Mouse (Mus musculus) MEL-GATA-1-ER (cell line): Measurements from ENCODE around the gene Mkln1.

Source experiments
- DNase-seq: peaks from one replicate; pipeline ENCODE4 v3.0.0-alpha.2; 2012; ENCODE audit warnings: low read depth; ENCODE audit errors: extremely low read depth

The Mkln1 gene

DNA sequence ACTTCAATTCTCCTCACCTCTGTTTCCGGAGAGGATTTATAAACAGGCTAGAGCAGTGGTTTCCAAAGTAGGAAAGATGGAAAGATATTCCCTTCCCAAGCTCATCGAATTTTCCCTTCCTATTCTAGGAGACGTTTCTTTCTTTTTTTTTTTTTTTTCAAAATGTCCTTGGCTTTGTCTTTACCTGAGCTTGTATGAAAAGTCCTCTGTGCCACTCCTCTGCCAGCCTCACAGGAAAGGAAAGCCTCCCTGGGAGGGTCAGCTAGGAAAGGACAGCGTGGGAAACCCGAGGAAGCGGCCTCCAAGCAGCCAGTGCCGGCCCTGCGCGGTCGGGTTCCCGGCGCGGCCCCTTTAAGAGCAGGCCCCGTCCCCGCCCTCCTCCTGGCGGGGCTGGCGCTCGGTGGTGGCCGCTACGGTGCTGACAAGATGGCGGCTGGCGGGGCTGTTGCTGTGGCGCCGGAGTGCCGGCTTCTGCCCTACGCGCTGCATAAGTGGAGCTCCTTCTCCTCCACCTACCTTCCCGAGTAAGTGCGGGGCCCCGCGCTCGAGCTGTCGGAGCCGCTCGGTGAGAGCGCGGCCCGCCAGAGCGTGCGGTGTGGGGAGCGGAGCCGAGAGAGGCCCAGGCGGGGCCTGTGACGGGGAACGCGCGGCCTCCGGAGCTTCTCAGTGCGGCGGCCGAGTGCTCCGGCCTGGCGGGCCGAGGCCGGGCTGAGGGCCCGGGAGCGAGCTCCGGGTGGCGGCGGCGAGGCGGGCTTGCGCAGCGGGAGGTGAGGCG lies at the start of gene Mkln1:
Mkln1 (plus strand) TSS at position 305 of the 775 bp plus-strand sequence.
- DNase-seq = no peak

DNA sequence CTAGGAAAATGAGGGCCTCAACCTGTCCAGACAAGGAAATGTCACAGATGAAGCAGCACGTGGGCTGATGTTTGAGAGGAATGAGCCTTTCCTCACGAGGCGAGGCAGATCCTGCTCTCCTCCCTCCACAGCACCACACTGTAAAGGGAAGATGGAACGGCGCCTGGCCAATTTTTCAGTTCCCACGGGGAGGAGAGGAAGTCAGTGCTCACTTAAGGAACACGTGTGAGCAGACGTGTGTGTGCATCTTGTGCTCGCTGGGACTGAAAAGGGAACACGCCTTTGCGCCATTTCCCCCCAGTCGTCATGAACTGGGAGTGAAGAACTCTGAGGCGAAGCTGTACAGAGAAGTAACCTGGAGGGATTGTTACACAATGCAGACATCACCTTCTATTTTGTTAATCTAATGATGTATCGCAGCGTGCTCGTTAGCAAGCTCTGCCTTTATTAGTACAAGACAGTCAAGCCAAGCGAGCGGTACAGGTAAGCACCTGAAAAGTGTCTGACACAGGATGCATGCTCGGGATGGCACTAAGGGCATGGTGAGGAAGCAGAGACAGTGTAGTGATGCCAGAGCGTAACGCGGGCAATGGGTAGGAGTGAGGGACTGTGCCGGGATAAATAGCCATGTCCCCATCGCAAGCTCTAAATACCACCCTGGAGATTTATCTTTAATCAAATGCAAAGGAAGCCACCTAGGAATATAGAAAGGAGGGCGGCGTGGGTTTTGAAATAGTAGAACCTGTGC lies 41.9 kb upstream of the Mkln1 start:
- no peak for DNase-seq

DNA sequence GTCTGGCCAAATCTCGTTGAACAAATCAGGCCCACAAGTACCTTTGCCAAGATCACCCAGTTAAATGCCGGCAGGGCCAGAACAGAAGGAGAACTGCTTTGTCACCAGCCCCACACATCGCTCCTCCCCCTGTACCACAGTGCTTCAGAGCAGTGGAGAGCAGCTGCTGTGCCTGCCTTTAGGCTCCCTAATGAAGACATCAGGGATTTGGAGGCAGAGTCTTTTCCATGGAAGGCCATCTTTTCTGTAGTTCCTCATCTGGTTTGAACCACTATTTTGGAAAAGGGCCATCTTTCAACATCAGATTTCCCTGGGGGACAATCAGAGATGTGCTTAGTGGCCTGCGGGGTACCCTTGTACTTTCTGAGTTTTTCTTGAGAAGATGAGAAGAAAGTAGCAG lies 41.2 kb upstream of the Mkln1 start:
- DNase-seq = no peak

DNA sequence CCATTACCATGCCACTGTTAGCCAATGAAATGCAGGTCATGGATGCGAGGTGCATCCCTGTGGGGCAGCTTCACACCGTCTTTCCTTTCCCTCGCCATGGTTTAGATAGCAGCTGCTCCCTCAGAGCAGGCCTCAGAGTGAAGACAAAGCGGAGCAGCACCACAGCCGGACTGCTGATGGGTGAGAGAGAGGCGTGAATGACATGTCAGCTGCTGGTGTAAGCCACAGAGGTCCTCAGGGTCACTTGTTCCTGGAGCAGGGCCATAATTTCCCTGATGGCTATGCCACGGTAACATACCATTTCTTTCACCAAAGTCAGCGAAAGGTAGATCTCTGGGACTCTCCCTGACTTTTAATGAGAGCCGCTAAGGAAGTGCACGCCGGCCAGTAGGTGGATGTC lies 35.9 kb upstream of the Mkln1 start:
- no peak for DNase-seq

DNA sequence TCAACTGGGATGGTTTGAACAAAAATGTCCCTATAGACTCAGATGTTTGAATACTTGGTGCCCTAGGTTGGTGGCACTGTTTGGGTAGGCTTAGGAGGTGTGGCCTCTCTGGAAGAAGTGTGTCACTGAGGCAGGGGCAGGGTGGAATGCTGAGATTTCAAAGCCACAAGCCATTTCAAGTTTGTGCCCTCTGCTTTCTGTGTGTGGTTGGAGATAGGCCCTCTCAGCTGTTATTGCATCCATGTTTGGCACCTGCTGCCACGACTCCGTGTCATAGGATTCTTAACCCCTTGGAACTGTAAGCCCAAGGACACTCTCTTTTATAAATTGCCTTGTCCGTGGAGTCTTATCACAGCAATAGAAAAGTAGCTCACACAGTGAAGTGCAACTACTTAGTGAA lies 34.1 kb upstream of the Mkln1 start:
- DNase-seq = no peak

DNA sequence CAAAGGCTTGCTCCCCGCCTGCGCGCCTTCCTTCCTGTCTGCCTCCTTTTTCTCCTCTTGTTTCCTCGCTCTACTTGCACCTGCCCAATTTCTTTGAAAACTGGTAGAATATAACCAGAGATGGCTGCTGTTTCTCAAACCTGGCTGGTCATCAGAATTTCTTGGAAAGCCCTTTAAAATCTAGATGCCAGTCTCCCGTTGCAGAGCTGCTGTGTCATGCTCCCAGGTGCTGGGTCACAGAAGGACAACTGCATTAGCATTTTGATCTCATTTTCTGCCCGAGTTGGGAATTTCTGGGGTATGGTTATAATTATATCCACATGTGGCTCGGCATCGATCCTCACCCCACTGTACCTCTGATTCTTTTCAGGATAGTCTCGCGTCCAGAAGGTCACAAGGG lies 30.6 kb upstream of the Mkln1 start:
- DNase-seq = no peak

DNA sequence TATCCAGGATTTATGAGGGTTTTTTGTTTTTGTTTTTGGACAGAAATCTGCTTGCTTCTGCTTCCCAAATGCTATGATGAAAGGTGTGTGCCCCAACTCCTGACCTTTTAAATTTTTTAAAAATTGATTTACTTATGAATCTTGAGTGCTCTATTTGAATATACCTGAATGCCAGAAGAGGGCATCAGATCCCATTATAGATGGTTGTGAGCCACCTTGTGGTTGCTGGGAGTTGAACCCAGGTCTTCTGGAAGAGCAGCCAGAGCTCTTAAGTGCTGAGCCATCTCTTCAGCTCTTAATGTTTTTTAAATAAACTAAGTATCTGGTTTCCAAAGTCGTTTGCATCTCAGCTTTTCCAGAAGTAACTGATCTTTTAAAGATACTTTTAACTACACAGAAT lies 30.0 kb upstream of the Mkln1 start:
- DNase-seq = no peak

DNA sequence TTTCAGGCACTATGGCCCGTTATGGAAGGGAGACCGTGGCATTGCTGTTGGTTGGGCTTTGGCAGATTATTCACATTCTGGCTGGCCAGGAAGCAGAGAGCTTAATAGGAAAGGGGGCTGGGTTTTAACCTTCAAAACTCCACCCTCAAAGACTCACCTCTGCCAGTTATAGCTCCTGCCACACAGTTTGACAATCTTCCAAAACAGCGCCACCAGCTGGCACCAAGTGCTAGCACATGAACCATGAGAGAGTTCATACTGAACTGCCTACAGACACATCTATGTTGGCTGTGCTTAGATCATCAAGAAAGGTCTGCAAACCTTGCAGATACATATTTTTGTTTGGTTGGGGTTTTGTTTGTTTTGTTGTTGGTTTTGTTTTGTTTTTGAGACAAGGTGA lies 28.7 kb upstream of the Mkln1 start:
- peak; percentile 19 for DNase-seq

DNA sequence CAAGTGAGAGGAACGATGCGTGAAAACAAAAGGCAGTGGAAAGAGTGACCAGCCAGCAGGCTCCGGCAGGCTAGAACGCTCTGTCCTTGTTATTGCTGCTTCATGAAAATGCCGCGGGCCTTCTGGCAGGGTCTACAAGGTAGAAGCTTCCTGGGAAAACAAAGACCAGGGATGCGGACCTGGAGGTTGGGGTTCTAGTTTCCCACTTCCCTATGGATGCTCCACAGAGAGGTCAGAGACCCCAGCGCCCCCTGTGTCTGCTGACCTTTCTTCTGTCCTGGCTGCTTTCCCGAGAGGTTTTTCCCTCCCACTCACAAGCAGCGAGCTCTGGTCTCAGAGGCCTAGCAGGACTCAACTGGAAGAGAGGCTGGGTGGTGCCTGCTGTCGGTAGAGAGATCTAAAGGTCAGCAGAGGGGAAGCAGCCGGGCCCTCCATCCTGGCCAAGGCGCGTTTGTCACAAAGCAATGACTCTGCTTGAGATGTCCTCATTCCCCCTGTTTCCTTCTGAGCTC lies 27.9 kb upstream of the Mkln1 start:
- no peak for DNase-seq

DNA sequence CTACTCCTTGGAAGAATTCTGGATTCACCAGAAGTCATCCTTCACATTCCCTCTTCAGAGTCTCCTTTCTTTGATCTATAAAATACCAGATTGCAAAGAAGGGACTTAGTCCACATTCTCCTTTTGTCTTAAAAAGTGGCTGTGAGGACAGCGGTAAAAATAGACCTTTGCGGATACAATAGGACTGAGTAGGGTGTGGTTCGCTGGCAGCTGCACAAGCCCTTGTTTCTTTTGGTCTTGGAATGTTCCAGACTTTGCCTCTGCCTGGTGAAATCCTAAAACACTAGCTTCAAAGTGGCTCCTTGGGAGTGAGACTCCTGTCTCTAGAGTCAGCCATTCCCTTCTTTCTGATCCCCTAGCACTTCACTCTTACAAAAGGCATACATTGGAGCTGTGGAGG lies 27.4 kb upstream of the Mkln1 start:
- DNase-seq = no peak

DNA sequence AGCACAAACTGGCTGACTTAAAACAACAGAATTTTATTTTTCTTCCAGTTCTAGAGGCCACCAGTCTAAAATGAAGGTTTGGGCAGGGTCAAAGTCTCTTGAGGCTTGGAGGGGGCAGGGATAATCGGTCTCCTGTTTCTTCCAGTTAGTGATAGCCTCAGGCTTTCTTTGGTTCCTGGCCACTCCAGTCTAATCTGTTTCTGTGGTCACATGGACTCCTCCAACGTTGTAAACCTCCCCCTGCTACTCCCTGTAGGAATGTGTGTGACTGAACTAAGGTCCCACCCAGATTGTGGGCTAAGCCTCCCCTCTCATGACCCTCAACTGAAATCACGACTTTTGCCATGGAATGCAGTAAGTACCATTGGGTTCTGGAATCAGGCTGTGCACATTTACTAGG lies 25.9 kb upstream of the Mkln1 start:
- DNase-seq = no peak

DNA sequence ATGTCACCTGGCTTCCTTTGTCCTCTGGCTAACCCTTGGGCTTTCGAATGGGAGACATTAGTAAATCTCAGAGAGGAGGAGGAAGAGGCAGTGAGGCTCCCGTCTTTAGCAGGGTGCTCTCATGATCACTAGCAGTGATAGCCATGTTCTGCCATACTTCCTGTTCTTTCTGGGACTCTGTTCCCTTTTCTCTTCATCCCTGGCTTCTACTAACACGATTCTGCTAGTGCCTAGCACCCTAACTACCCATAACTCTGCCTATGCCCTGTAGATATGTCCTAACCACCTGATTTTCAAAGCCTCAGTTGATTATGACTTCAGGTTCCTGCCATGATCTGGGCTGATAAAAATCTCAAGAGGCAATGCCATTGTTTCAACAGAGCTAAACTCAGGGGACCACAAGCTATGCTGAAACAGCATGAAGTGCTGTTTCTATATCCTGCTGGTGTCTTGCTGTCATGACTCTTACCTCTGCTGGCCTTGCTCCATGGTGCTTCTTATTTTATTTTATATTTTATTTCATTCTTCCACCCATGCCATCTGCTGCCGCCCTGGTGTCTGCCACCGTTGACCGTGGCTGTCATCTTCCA lies 25.4 kb upstream of the Mkln1 start:
- DNase-seq = no peak

DNA sequence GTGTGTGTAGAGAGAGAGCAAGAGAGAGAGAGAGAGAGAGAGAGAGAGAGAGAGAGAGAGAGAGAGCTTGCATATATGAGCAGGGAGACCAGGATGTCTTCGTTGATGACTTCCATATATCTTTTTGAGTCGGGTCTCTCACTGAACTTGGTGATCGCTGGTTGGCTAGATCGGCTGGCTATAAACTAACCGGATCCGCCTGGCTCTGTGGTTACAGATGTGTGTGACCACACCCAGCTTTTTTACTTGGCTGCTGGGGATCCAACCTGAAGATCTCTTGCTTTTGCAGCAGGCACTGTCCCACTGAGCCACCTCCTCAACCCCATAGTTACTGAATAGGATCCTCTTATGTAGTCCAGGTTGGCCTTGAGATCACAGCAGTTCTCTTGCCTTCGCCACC lies 15.5 kb upstream of the Mkln1 start:
- no peak for DNase-seq

DNA sequence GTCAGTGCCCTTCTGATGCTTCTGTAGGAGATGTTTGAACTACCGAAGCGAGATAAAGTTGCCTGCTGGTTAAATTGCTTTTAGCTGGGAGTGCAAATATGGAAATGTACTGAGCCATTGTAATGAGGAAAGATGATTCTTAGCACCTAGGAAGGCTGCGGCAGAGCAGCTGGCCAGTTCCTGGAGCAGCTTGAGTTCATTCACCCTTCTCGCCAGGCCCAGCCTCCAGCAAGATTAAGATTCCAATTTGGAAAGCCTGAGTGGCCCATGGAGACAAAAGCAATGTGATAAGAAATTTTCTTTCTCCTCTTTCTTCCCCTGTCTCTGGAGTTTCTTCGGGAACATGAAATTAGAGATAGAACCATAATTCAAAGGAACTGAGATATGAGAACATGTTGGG lies 13.7 kb upstream of the Mkln1 start:
- DNase-seq = no peak

DNA sequence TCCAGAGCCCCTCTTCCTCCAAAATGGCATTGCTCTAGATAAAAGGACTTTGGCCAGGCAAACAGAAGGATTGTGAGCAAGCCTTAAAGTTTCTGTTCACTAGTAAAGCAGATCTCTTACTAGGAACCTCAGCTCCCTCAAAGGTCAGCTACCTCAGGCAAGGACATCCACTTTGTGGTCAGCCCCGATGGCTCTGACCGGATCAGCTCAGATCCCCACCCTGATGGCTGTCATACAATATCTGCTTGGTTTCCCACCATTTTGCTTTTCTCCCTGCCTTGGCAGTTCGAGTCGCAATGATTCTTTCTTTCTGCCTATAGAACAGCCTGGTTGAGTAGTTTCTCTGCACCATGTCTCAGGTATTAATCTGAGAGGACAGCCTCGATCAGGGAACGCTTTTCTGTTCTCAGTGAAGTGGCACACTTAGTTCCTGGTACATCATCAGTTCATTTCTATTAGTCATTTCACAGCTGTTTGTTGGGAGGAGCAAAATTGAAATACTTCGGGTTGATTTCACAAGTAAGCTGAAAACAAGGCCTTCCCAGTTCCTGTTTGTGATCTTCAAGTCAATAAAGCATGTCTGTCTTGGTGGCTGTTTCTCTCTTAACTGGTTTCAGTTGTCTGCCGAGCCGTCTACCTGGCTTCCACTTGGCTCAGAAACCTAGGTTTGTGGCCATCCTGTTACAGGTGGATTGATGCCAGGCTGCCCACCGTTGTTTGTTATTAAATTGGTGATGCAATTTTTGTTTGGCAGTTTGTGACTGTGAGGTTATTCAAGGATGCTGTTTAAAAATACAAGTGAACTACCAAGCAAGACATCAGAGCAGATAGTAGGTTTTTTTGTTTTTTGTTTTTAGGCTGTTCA lies 13.0 kb upstream of the Mkln1 start:
- no peak for DNase-seq

DNA sequence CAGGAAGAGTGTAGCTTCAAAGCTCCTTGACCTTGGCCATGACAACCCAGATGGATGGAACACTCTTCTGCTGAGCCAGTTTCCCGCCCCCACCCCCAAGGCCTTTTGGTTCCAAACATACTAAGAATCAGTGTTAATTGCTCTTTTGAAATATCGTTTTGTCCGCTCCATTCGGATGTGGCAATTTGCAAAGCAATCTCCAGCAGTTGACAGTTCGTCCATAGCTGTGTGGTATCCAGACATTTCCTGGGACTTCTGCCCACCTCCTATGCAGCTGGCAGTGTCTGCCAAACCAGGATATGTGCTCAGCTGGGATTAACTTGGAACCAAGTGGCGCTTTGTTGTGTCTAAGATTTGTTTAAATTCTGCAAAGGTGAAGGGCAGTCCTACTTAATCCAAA lies 8.8 kb upstream of the Mkln1 start:
- DNase-seq = no peak

DNA sequence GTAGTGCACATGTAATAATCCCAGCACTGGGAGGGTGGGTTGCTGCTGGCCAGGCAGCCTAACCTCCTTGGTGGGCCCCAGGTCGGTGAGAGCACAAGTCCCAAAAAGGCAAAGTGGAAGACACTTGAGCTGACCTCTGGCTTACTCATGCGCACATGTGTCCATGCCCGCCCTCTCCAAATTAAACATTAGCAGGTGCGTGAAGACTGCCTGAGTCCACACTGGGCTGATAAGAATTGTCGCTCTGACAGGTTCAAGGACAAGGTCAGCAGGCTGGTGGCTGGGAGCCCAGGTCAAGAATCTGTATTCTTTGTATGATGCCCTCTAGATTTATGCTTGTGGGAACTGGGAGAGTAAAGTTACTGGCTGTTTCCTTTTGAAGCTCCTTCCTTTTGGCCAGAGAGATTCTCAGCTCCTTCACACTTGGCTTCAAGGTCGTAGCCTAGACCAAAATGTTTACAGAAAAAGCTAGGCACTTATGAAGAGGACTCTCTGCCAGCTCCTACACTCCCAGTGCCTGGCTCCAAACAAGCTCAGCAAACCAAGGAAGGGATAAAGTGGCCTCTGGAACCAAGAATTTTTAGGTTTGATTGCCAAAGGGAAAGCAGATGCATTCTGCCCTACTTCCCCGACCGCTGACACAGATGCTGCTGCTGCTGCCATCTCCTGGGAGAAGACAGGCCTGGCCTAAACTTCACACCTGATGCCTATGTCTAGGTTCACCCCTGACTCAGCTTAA lies 8.1 kb upstream of the Mkln1 start:
- DNase-seq = no peak

DNA sequence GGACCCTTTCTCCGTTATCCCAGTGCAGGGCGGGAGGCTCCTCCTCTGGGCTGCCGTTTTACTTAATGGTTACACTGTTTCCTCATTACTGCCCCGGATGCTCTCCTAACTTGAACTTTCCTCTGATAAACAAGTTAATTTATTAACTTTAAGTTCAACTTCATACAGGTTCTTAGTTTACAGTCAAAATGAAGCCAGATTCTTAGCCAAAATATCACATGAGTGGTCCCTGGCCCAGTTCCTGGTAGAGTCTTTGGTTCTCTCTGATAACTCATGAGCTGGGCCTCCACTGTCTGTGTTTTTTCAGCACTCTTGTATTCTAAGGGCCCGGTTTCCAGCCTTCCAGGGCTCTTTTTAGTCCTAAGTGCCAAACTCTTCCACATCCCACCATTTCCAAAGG lies 5.7 kb upstream of the Mkln1 start:
- no peak for DNase-seq

DNA sequence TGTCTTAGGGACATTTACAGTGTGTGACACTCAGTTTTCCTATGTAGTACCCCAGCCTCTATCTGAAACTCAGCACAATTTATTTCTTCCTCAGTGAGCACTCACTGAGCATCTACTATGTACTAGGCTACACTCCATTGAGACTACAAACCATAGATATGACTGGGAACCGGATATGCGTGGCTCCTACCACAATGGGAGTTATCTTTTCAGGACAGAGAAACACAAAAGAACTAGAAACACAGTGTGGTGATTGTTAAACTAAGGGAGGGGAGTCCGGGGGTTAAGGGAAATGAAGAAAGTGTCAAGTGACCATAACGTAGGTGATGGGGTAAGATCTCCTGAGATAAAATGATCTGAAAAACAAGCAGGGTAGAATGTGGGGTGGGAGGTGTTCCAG lies 2.4 kb upstream of the Mkln1 start:
- DNase-seq = peak; percentile 64

DNA sequence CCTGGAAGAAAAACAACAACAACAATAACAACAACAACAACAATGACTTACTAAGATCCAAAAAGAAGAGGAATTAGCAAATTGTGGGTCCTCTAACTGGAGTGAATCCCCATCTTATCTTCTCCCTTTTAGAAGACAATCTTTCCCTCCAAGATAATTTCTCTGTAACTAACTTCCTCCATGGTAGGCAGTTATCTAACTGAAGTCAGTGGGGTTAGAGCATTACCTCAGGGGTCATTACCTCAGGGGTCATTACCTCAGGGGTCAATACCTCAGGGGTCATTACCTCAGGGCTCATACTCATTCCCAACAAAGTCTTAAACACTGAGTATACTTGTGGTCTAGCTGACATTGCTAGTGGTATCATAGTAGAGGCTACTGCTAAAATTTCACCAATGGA lies 1.2 kb upstream of the Mkln1 start:
- no peak for DNase-seq
